19 mouse cellular contexts compared by ENCODE assay signal in genomic region chr3:110187401-110187948, GRCm38 (mm10). TPM values are rescaled to one million over a fixed set of nuclear protein-coding genes. Genes with fewer than 3 reads are reported as not detected.
"Had no signal": no experiment of that assay in that cellular context is flagged by ENCODE, and none has a peak within 500 bp of the region (broad histone marks: within the 10 kb centered on the region; RNA-seq: fewer than 3 reads in every experiment).

No protein-coding gene starts in this region.

- H3K4me1 ChIP-seq: midbrain, embryonic 10.5 days; midbrain, embryonic 12.5 days; neural tube, embryonic 13.5 days; neural tube, embryonic 15.5 days had no signal

- H3K9ac ChIP-seq: lung, embryonic 14.5 days; midbrain, embryonic 12.5 days; neural tube, embryonic 13.5 days; neural tube, embryonic 15.5 days had no signal

- ATAC-seq: midbrain, embryonic 16.5 days had no signal

- H3K4me2 ChIP-seq: lung, embryonic 14.5 days; midbrain, embryonic 12.5 days; neural tube, embryonic 13.5 days; neural tube, embryonic 15.5 days had no signal

- H3K27ac ChIP-seq: midbrain, embryonic 10.5 days; midbrain, embryonic 12.5 days; neural tube, embryonic 13.5 days; neural tube, embryonic 15.5 days had no signal

- H3K4me3 ChIP-seq: midbrain, embryonic 10.5 days; midbrain, embryonic 12.5 days; myocyte; neural tube, embryonic 13.5 days; neural tube, embryonic 15.5 days had no signal

- H3K9me3 ChIP-seq: midbrain, embryonic 10.5 days; midbrain, embryonic 12.5 days; neural tube, embryonic 13.5 days; neural tube, embryonic 15.5 days had no signal

- H3K36me3 ChIP-seq: midbrain, embryonic 10.5 days; midbrain, embryonic 12.5 days; neural tube, embryonic 13.5 days; neural tube, embryonic 15.5 days had no signal

- DNase-seq: lung, embryonic 14.5 days; lung, postnatal 10 days; lung, postnatal 4 days; midbrain, embryonic 14.5 days; retina, postnatal 1 day; right cerebral cortex, adult 18-20 months; right cerebral cortex, postnatal 25 days; right cerebral cortex, postnatal 4 days; spleen, adult 18-20 months; thymus, adult 18-20 months; thymus, postnatal 14 days; thymus, postnatal 36 days had no signal

- H3K27me3 ChIP-seq: midbrain, embryonic 12.5 days; neural tube, embryonic 13.5 days; neural tube, embryonic 15.5 days had no signal

RNA-seq across cellular contexts. Expression of gene Ntng1, which starts 43.7 kb away (rescaled TPM):
- total RNA-seq: megakaryocyte, adult 5-6 weeks had no signal
